Mouse (Mus musculus) bone marrow macrophage, adult 2 months (primary cell): ENCODE measurements at regions not wholly inside any gene's neighbourhood (a gene's known extent, or its start where the extent isn't known, plus 50 kb on each side); places are given as distances from the start of the nearest gene placed in this dataset.

Source experiments
- CTCF ChIP-seq: IDR thresholded peaks from 2 replicates; pipeline ENCODE4 v1.5.1; 2012; ENCODE audit warnings: low read depth, mild to moderate bottlenecking, low read length, moderate library complexity
- POLR2A ChIP-seq: IDR thresholded peaks from 2 replicates; pipeline ENCODE4 v1.6.1; 2012; ENCODE audit warnings: mild to moderate bottlenecking, low read depth, low read length, borderline replicate concordance

DNA sequence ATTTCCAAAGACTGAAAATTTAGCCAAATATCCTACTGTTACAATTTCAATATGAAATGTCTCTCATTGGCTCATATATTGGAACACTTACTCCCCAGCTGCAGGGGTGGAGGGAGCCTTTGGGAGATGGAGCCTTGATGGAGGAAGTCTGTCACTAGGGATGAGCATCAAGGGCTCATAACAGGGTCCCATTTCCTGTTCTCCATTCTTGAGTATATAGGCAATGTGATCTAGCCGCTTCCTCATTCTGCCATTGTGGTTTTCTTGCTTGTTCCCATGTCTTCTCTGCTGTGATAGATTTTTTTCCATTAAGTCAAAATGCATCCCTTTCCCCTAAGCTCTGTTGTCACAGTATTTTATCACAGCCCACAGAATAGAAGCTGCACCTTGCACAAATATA, 589.4 kb upstream of the Nr5a2 start:
- no peak for TF ChIP-seq POLR2A
- no peak for TF ChIP-seq CTCF
